Mouse (Mus musculus): Measurements from ENCODE around the gene Dip2a. TPM values are rescaled to one million over a fixed set of nuclear protein-coding genes. Genes with fewer than 3 reads are reported as not detected.

Dip2a gene
- 7.9 and 8.9 TPM in 2 replicates for polyA plus RNA-seq (2012; rRNA removed; ENCODE audit: low replicate concordance)

DNA sequence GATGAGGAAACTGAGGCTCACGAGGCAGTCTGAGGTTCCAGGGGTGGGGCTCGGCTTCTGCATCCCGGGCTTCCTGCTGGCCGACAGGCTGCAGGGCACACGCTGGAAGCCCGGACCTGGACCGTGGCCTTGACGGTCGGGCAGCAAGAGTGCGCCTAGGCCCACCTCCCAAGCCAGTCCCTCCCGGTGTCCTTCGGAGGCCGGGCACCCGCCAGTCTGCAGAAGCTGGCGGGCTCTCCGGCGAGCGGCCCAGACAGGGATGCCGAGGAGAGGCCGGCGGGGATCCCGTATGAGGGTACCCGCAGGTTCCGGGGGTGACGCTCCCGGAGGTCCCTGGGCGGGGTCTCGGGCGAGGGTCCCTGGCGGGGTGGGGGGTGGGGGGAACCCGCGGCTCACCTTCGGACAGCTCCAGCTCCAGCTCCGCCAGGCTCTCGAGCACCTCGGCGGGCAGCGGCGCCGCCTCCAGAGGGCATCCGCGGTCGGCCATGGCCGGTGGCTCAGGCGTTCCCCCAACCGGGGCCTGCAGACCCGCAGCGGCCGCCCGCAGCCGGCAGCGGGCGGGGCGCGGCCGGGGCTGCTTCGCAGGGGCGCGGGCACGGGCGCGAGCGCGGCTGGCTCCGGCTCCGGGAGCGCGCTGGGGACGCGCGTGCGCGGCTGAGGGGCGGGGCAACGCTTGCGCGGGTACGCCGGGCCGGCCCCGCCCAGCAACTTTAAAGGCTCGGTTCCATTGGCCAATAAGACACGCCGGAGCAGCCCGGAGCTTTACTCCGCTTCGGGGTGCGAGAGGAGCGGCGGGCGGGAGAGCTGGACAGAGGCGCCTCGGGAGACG, at the start of gene Dip2a:
Gene Dip2a (minus strand): TSS at position 581 of the 829 bp plus-strand sequence.

DNA sequence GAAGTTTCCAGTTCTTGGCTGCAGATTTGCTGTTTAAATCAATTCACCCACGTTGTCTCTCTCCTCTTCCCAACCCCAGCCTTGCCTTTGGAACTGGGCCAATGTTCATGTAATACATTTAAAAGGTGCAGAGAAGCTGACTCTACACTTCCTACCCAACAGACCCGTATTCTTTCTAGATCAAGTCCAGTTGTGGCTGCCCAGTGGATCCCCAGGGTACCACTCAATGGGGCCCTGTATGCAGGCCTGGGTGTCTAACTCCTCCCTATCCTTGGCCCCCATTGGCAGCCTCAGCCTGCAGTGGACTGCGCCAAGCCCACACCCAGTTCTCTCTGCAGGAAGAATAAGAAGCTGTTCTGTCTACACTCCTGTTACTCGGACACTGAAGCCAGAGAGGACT, 91.6 kb downstream of the Dip2a start, which contains the start of gene S100b:
Gene S100b (plus strand): TSS at position 318 of the 400 bp plus-strand sequence.

DNA sequence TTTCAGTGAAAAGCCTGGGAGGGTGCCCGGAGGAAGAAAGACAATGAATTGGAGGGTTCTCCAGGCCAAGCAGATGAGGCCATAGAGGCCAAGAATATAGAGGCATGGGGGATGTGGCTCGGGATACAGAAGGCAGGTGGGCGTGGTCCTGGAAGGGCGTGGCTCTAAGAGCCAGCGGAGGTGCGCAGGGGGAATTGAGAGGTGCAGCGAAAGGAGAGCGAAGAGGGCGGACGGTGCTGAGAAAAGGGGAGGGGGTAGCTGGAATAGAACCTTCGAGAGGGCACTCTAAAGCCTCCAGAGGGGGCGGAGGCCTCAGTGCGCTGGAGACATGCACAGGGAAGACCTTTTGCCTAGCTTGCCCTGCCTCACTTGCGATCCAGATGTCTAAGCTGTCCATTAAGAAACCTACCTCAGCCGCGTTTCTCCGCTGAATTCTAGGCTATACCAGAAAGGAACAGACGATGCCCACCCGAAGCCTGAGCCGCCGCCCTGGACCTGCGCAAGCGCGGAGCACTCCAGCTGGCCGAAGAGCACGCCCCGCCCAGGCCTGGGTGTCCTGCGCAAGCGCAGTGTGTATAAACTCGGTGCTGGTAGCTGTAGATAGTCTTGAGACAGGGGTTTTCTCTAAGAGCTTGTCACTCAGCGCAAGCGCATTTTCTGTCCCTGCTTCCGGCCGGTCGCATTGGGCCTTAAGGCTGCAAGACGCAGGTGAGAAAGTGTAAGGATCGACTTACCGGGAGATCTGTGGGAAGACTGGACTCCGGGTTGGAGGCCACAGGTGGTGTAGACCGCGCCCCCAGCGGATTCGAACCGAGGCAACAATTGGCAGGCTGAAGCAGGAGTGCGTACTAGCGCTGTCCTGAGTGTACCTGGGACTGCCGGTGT, 107.5 kb downstream of the Dip2a start, which contains the start of gene Prmt2:
Gene Prmt2 (minus strand): TSS at position 525 of the 885 bp plus-strand sequence.

Other genes with a start within 250 kb of the Dip2a start
- 5.3 and 58.4 TPM in 2 replicates for gene Slc5a4b, start 234.3 kb downstream of the Dip2a start, polyA plus RNA-seq (2012; rRNA removed; ENCODE audit: low replicate concordance)
- 7.9 and 74.2 TPM in 2 replicates for gene Slc5a4a, start 197.8 kb downstream of the Dip2a start, polyA plus RNA-seq (2012; rRNA removed; ENCODE audit: low replicate concordance)
- gene Prmt2, start 107.4 kb downstream of the Dip2a start, polyA plus RNA-seq (2012; rRNA removed; ENCODE audit: low replicate concordance): 14.6 and 20.6 TPM in 2 replicates
- 0.44 and 1.6 TPM in 2 replicates for gene S100b, start 91.4 kb downstream of the Dip2a start, polyA plus RNA-seq (2012; rRNA removed; ENCODE audit: low replicate concordance)
- gene AC141477.1, start 95.2 kb upstream of the Dip2a start, polyA plus RNA-seq (2012; rRNA removed; ENCODE audit: low replicate concordance): not detected in 2 replicates
- 7.0 and 7.6 TPM in 2 replicates for gene Pcnt, start 97.5 kb upstream of the Dip2a start, polyA plus RNA-seq (2012; rRNA removed; ENCODE audit: low replicate concordance)
- not detected in 2 replicates for gene 2610028H24Rik, start 103.8 kb upstream of the Dip2a start, polyA plus RNA-seq (2012; rRNA removed; ENCODE audit: low replicate concordance)
- gene Mcm3ap, start 123.6 kb upstream of the Dip2a start, polyA plus RNA-seq (2012; rRNA removed; ENCODE audit: low replicate concordance): 7.2 and 9.6 TPM in 2 replicates
- 3.3 and 4.8 TPM in 2 replicates for gene Ybey, start 123.8 kb upstream of the Dip2a start, polyA plus RNA-seq (2012; rRNA removed; ENCODE audit: low replicate concordance)
- gene Lss, start 186.3 kb upstream of the Dip2a start, polyA plus RNA-seq (2012; rRNA removed; ENCODE audit: low replicate concordance): 7.3 and 24.3 TPM in 2 replicates
- gene Spatc1l, start 217.0 kb upstream of the Dip2a start, polyA plus RNA-seq (2012; rRNA removed; ENCODE audit: low replicate concordance): not detected in 2 replicates
- gene Ftcd, start 230.4 kb upstream of the Dip2a start, polyA plus RNA-seq (2012; rRNA removed; ENCODE audit: low replicate concordance): 0.04 TPM in 1 of 2 replicates, not detected in the other

Data from duodenum, adult 2 months (tissue).